Mouse (Mus musculus) liver, adult 2 months (tissue): Measurements from ENCODE around the gene Mrpl37.

Source experiments
- CTCF ChIP-seq: fragments of 200-500 bp; IDR thresholded peaks from 2 replicates; pipeline ENCODE4 v1.5.1; 2011; ENCODE audit warnings: low read depth, low read length, control low read depth
- POLR2A ChIP-seq: fragments of 200-500 bp; IDR thresholded peaks from 2 replicates; pipeline ENCODE4 v1.6.1; 2011; ENCODE audit warnings: low read length, control low read depth; ENCODE audit not compliant: insufficient read depth; ENCODE audit errors: extremely low read depth

GRCm38 (mm10) chr4:107036985-107037384 is 29.7 kb downstream of the Mrpl37 start:
- TF ChIP-seq CTCF (no peak), POLR2A (no peak)
